ENCODE assay signal across 8 mouse cellular contexts in the genomic region with DNA sequence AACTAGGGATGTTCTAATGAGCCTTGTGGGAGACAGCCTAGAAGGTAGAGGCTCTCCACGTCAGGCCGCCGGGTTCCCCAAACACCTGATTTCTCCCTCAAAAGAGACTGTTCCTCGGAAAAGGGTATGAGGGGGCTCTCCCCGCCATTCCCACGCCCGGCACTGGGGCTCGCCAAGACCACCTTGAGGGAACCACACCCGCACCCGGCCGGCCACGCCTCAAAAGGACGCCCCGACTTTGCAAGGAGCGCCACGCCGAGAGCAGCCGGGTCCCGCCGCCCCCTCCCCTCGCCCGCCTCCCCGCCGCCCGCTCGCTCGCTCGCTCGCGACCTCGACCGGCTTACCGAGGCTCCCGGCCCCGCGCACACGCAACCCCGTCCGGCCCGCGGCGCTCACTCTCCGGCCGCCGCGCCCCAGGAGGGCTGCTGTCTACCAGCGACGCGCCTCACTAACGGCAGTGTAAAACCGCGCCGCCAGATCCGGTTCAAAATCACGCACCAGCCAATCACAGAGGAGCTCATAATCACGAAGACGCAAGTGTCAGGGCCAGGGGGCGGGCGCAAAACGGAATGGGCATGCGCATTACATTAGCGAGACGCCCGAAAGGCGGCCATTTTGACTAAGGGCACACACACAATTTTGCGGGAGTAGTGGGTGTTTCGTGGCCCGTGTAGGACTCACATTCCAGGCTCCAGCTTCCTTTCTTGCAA. TPM values are rescaled to one million over a fixed set of nuclear protein-coding genes. Genes with fewer than 3 reads are reported as not detected.
DNase-seq lines count a peak whose midpoint lies in the region; ATAC-seq and TF ChIP-seq lines count a peak whose summit lies in the region.

A gene (minus strand): TSS at position 494 of the 710 bp plus-strand sequence.

- peak within 1 kb of the TSS; percentile 93 for H3K4me3 ChIP-seq in E14TG2a.4 (replicated peaks; ENCODE audit: low read length)
- H3K4me3 ChIP-seq in forebrain, embryonic 12.5 days (replicated peaks), result peak within 1 kb of the TSS; percentile 65
- peak within 1 kb of the TSS; percentile 95 for H3K4me3 ChIP-seq in heart, postnatal 0 days (ENCODE audit: low read depth, low read length)
- H3K4me3 ChIP-seq in liver, embryonic 16.5 days (ENCODE audit: low read depth, low read length), result peak within 1 kb of the TSS; percentile 90
- H3K4me3 ChIP-seq in neural tube, embryonic 13.5 days, result peak within 1 kb of the TSS; percentile 79
- peak within 1 kb of the TSS; percentile 87 for H3K4me3 ChIP-seq in testis, adult 2 months (ENCODE audit: control insufficient read depth, low read depth, low read length)

- no peak within 1 kb of the TSS; the same call in 1 of the 2 replicates for H3K27ac ChIP-seq in forebrain, embryonic 12.5 days
- H3K27ac ChIP-seq in heart, postnatal 0 days (ENCODE audit: low read depth), result 0 out of 2 replicates have a peak within 1 kb of the TSS, but pooled peaks have one; percentile 49
- H3K27ac ChIP-seq in liver, embryonic 16.5 days (ENCODE audit: low read length), result peak within 1 kb of the TSS; percentile 79
- H3K27ac ChIP-seq in neural tube, embryonic 13.5 days (replicated peaks), result peak within 1 kb of the TSS; percentile 87
- H3K27ac ChIP-seq in testis, adult 2 months (ENCODE audit: control insufficient read depth, insufficient read depth, low read depth, low read length), result no peak within 1 kb of the TSS

- peaks cover 88% of the 10 kb centered on the region for H3K4me1 ChIP-seq in E14TG2a.4 (replicated peaks; ENCODE audit: low read depth, low read length)
- peaks cover 64% of the 10 kb centered on the region for H3K4me1 ChIP-seq in forebrain, embryonic 12.5 days
- H3K4me1 ChIP-seq in heart, postnatal 0 days (ENCODE audit: control insufficient read depth, insufficient read depth), result peaks cover 19% of the 10 kb centered on the region
- peaks cover 41% of the 10 kb centered on the region for H3K4me1 ChIP-seq in liver, embryonic 16.5 days (ENCODE audit: control insufficient read depth, low read depth, low read length)
- H3K4me1 ChIP-seq in neural tube, embryonic 13.5 days (replicated peaks), result peaks cover 86% of the 10 kb centered on the region
- peaks cover 2% of the 10 kb centered on the region for H3K4me1 ChIP-seq in testis, adult 2 months (ENCODE audit: control insufficient read depth, insufficient read depth, low read length)

- peak within 1 kb of the TSS; percentile 80 for H3K9ac ChIP-seq in forebrain, embryonic 12.5 days
- H3K9ac ChIP-seq in heart, postnatal 0 days (replicated peaks; ENCODE audit: low read depth, low read length), result peak within 1 kb of the TSS; percentile 87
- H3K9ac ChIP-seq in liver, embryonic 16.5 days (ENCODE audit: low read depth, low read length), result peak within 1 kb of the TSS; percentile 96
- H3K9ac ChIP-seq in neural tube, embryonic 13.5 days, result peak within 1 kb of the TSS; percentile 83

- TF ChIP-seq POLR2A in testis, adult 2 months (IDR thresholded peaks at IDR 0.05; ENCODE audit: control insufficient read depth, low read depth, low read length), result peak; percentile 60; the same call in 1 of the 2 replicates

- TF ChIP-seq EP300 in heart, postnatal 0 days (IDR thresholded peaks at IDR 0.05; ENCODE audit: low read depth), result no peak

- DNase-seq in c-Kit-positive CD71-positive TER-119-positive erythroid progenitor cells, embryonic 14.5 days (ENCODE audit: low spot score), result peak; percentile 98
- peak; percentile 94 for DNase-seq in heart, postnatal 0 days (ENCODE audit: low spot score)
- peak; percentile 98 for DNase-seq in kidney, postnatal 4 days

- TF ChIP-seq CTCF in E14TG2a.4 (conservative IDR thresholded peaks at IDR 0.05; ENCODE audit: low read length), result no peak
- no peak for TF ChIP-seq CTCF in heart, postnatal 0 days (IDR thresholded peaks at IDR 0.05; ENCODE audit: low read depth)
- no peak for TF ChIP-seq CTCF in testis, adult 2 months (IDR thresholded peaks at IDR 0.05; ENCODE audit: control insufficient read depth, insufficient read depth, insufficient replicate concordance, low read depth, low read length)

- peak within 1 kb of the TSS; percentile 68 for H3K4me2 ChIP-seq in forebrain, embryonic 12.5 days
- peak within 1 kb of the TSS; percentile 98 for H3K4me2 ChIP-seq in heart, postnatal 0 days (ENCODE audit: low read depth, low read length)
- H3K4me2 ChIP-seq in liver, embryonic 16.5 days (ENCODE audit: low read depth, low read length), result peak within 1 kb of the TSS; percentile 65
- H3K4me2 ChIP-seq in neural tube, embryonic 13.5 days, result peak within 1 kb of the TSS; percentile 89

- H3K36me3 ChIP-seq in E14TG2a.4 (ENCODE audit: insufficient read depth, low read length), result peaks cover 21% of the 10 kb centered on the region
- no peaks in the 10 kb centered on the region for H3K36me3 ChIP-seq in forebrain, embryonic 12.5 days (replicated peaks)
- H3K36me3 ChIP-seq in heart, postnatal 0 days (replicated peaks; ENCODE audit: control insufficient read depth, insufficient read depth, low read length), result no peaks in the 10 kb centered on the region
- no peaks in the 10 kb centered on the region for H3K36me3 ChIP-seq in liver, embryonic 16.5 days (ENCODE audit: control insufficient read depth, insufficient read depth)
- H3K36me3 ChIP-seq in neural tube, embryonic 13.5 days, result no peaks in the 10 kb centered on the region
- no peaks in the 10 kb centered on the region for H3K36me3 ChIP-seq in testis, adult 2 months (ENCODE audit: control insufficient read depth, insufficient read depth, low read length)

- H3K9me3 ChIP-seq in E14TG2a.4 (ENCODE audit: low read length), result no peaks in the 10 kb centered on the region
- H3K9me3 ChIP-seq in forebrain, embryonic 12.5 days, result no peaks in the 10 kb centered on the region
- no peaks in the 10 kb centered on the region for H3K9me3 ChIP-seq in heart, postnatal 0 days (replicated peaks; ENCODE audit: control insufficient read depth, low read length)
- H3K9me3 ChIP-seq in liver, embryonic 16.5 days (replicated peaks; ENCODE audit: control insufficient read depth, low read length), result no peaks in the 10 kb centered on the region
- H3K9me3 ChIP-seq in neural tube, embryonic 13.5 days, result no peaks in the 10 kb centered on the region

- peak; percentile 95 for ATAC-seq in forebrain, embryonic 12.5 days (ENCODE audit: low FRiP score)
- peak; percentile 95 for ATAC-seq in heart, postnatal 0 days (ENCODE audit: insufficient read depth, low read depth)
- peak; percentile 98 for ATAC-seq in liver, embryonic 16.5 days (ENCODE audit: low read depth)
- ATAC-seq in neural tube, embryonic 13.5 days (ENCODE audit: low read depth), result peak; percentile 81

- under 1% methylated on average over 68 of the region's 68 CpGs for WGBS in forebrain, embryonic 12.5 days
- under 1% methylated on average over 61 of the region's 68 CpGs for WGBS in heart, postnatal 0 days
- under 1% methylated on average over 66 of the region's 68 CpGs for WGBS in liver, embryonic 16.5 days (ENCODE audit: insufficient replicate concordance)
- WGBS in neural tube, embryonic 13.5 days, result under 1% methylated on average over 63 of the region's 68 CpGs

- 0 out of 2 replicates have a peak, but pooled peaks cover 6% of the 10 kb centered on the region for H3K27me3 ChIP-seq in E14TG2a.4 (ENCODE audit: insufficient read depth, low read length)
- peaks cover 39% of the 10 kb centered on the region for H3K27me3 ChIP-seq in forebrain, embryonic 12.5 days
- peaks cover 24% of the 10 kb centered on the region for H3K27me3 ChIP-seq in heart, postnatal 0 days (ENCODE audit: control insufficient read depth, insufficient read depth, low read length)
- peaks cover 37% of the 10 kb centered on the region for H3K27me3 ChIP-seq in liver, embryonic 16.5 days (ENCODE audit: control insufficient read depth, insufficient read depth, low read depth, low read length)
- peaks cover 11% of the 10 kb centered on the region; the same call in 1 of the 2 replicates for H3K27me3 ChIP-seq in neural tube, embryonic 13.5 days
- H3K27me3 ChIP-seq in testis, adult 2 months (ENCODE audit: control insufficient read depth, insufficient read depth, low read length), result no peaks in the 10 kb centered on the region

RNA-seq across cellular contexts. Expression of the gene that starts here (rescaled TPM):
- polyA plus RNA-seq in forebrain, embryonic 12.5 days (2016; fragmentation: Nextera tagmentation; extraction: Ambion mirVana), result 230 and 251 TPM in 2 replicates
- 59.2 and 124 TPM in 2 replicates for total RNA-seq in heart, postnatal 0 days (2014; rRNA removed; ENCODE audit: low replicate concordance)
- polyA plus RNA-seq in heart, postnatal 0 days (2015; fragmentation: Nextera tagmentation; extraction: Ambion mirVana), result 34.5 and 36.8 TPM in 2 replicates
- polyA plus RNA-seq in liver, embryonic 16.5 days (2015; fragmentation: Nextera tagmentation; extraction: Ambion mirVana), result 63.1 and 68.1 TPM in 2 replicates
- 130 and 133 TPM in 2 replicates for polyA plus RNA-seq in neural tube, embryonic 13.5 days (2015; fragmentation: Nextera tagmentation; extraction: Ambion mirVana)
- polyA plus RNA-seq in testis, adult 2 months (2012; rRNA removed), result 41.2 and 45.7 TPM in 2 replicates

Comparison
In these comparisons a context has a peak if more than half of its experiments do, and no peak if none do; other contexts are left out.
1. H3K27ac ChIP-seq: peak in heart, postnatal 0 days (single experiment), liver, embryonic 16.5 days (single experiment) and neural tube, embryonic 13.5 days (single experiment); none in forebrain, embryonic 12.5 days (single experiment) and testis, adult 2 months (single experiment).
2. Peak in every context shown above with its lines, with median percentiles within 50 percentile points of each other: H3K4me3 ChIP-seq, DNase-seq, ATAC-seq, H3K4me2 ChIP-seq and H3K9ac ChIP-seq.